Mouse (Mus musculus): ENCODE measurements at regions not wholly inside any gene's neighbourhood (a gene's known extent, or its start where the extent isn't known, plus 50 kb on each side); places are given as distances from the start of the nearest gene placed in this dataset.
A peak's percentile ranks its signal among the peaks of the same experiment; 100 is the strongest.

- DNase-seq (ENCODE audit: low spot score in 2 of 2), result no peak
These were observed 83.1 kb upstream of the Pcdh8 start for GRCm38 (mm10) chr14:79854216-79854615.

- DNase-seq (ENCODE audit: low spot score in 2 of 2), result no peak
These were observed 81.6 kb upstream of the Pcdh8 start for GRCm38 (mm10) chr14:79852683-79853082.

GRCm38 (mm10) chr14:79851795-79852194 is 80.7 kb upstream of the Pcdh8 start:
- DNase-seq (ENCODE audit: low spot score in 2 of 2), result no peak

GRCm38 (mm10) chr14:79851231-79851630 is 80.1 kb upstream of the Pcdh8 start:
- no peak for DNase-seq (ENCODE audit: low spot score in 2 of 2)

- DNase-seq (ENCODE audit: low spot score in 2 of 2), result no peak
These were observed 78.7 kb upstream of the Pcdh8 start for GRCm38 (mm10) chr14:79849617-79850435.

- no peak for DNase-seq (ENCODE audit: low spot score in 2 of 2)
These were observed 77.0 kb upstream of the Pcdh8 start for GRCm38 (mm10) chr14:79848116-79848515.

- DNase-seq (ENCODE audit: low spot score in 2 of 2), result no peak
These were observed 73.2 kb upstream of the Pcdh8 start for GRCm38 (mm10) chr14:79844306-79844705.

GRCm38 (mm10) chr14:79843135-79843550 is 72.0 kb upstream of the Pcdh8 start:
- DNase-seq (ENCODE audit: low spot score in 2 of 2), result no peak

- no peak for DNase-seq (ENCODE audit: low spot score in 2 of 2)
These were observed 71.6 kb upstream of the Pcdh8 start for GRCm38 (mm10) chr14:79842734-79843133.

GRCm38 (mm10) chr14:79837101-79837500 is 66.0 kb upstream of the Pcdh8 start:
- DNase-seq (ENCODE audit: low spot score in 2 of 2), result no peak

- no peak for DNase-seq (ENCODE audit: low spot score in 2 of 2)
These were observed 65.1 kb upstream of the Pcdh8 start for GRCm38 (mm10) chr14:79836186-79836585.

- peak; percentile 26 to 36 for DNase-seq (ENCODE audit: low spot score in 2 of 2)
These were observed 53.7 kb upstream of the Pcdh8 start for GRCm38 (mm10) chr14:79824670-79825446.

GRCm38 (mm10) chr14:79822453-79823117 is 51.5 kb upstream of the Pcdh8 start:
- DNase-seq (ENCODE audit: low spot score in 2 of 2), result no peak

- DNase-seq (ENCODE audit: low spot score in 2 of 2), result no peak
These were observed 50.9 kb upstream of the Pcdh8 start for GRCm38 (mm10) chr14:79822011-79822435.

- no peak for DNase-seq (ENCODE audit: low spot score in 2 of 2)
These were observed 50.4 kb upstream of the Pcdh8 start for GRCm38 (mm10) chr14:79821352-79822010.
